Mouse (Mus musculus): ENCODE measurements around the gene Stbd1. TPM values are rescaled to one million over a fixed set of nuclear protein-coding genes. Genes with fewer than 3 reads are reported as not detected.

The Stbd1 gene
- polyA plus RNA-seq, 1 experiment from 2014 or later = 8.9 TPM

DNA sequence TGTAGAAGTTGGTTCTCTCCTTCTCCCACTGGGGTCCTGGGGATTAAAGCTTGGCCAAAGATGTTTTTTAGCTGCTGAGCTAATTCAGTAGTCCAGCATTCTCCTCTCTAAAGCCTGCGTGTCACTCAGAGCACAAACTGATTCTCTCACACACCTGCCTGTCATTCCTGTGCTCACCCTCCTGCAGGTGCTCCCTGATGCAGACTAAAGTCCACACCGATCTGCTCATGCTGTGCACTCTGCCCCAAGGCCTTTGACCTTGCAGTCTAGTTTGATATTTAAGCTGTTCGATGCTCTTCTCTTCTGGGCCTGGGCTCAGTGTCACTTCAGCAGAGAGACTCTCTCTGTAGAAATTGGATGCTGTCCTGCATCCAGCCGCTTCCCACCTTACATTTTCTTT, 31.6 kb upstream of the Stbd1 start:
- no peak overlapping the region for H3K27ac ChIP-seq (replicated peaks; ENCODE audit: low read depth, low read length)
- 78% methylated on average over 4 of the region's 4 CpGs for WGBS

DNA sequence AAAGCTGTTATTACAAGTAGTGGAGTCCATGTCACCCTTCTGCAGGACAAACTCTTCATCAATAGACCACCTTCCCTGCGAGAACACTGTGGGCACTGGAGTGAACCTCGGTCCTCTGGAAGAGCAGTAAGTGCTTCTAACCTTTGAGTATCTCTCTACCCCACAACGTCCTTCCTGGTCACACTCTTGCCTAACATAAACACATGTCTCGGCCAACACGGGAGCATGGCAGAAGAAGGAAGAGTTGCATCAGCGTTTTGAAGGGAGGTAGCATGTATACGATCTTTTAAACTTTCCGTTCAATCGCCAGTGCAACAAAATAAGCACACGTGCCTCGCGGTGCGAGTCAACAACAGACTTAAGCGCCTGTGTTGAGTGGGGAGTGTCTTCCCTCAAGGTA, 23.3 kb upstream of the Stbd1 start:
- Histone ChIP-seq H3K4me3 (ENCODE audit: low read depth, low read length) (no peak overlapping the region), H3K9ac (replicated peaks; ENCODE audit: low read length) (no peak overlapping the region), H3K27me3 (ENCODE audit: control insufficient read depth, insufficient read depth, low read length) (no peaks in the 10 kb centered on the region), H3K4me1 (ENCODE audit: control insufficient read depth, insufficient read depth, low read length) (no peaks in the 10 kb centered on the region), H3K36me3 (replicated peaks; ENCODE audit: control insufficient read depth, insufficient read depth, low read depth, low read length) (no peaks in the 10 kb centered on the region), H3K4me2 (ENCODE audit: low read depth, low read length) (no peak overlapping the region), H3K9me3 (replicated peaks; ENCODE audit: control insufficient read depth, low read length) (no peaks in the 10 kb centered on the region), H3K27ac (replicated peaks; ENCODE audit: low read depth, low read length) (no peak overlapping the region)
- no peak for DNase-seq (ENCODE audit: low spot score)
- ATAC-seq (replicated peaks; ENCODE audit: insufficient number of reproducible peaks, low FRiP score, low TSS enrichment, low read depth) = no peak
- 91% methylated on average over 14 of the region's 14 CpGs for WGBS

More for the DNA sequence above, 31.6 kb upstream of the Stbd1 start:
- H3K4me1 ChIP-seq (ENCODE audit: control insufficient read depth, insufficient read depth, low read length) = no peaks in the 10 kb centered on the region
- no peak overlapping the region for H3K4me3 ChIP-seq (ENCODE audit: low read depth, low read length)
- H3K27me3 ChIP-seq (ENCODE audit: control insufficient read depth, insufficient read depth, low read length) = no peaks in the 10 kb centered on the region
- DNase-seq (ENCODE audit: low spot score) (no peak), ATAC-seq (replicated peaks; ENCODE audit: insufficient number of reproducible peaks, low FRiP score, low TSS enrichment, low read depth) (no peak)
- no peaks in the 10 kb centered on the region for H3K36me3 ChIP-seq (replicated peaks; ENCODE audit: control insufficient read depth, insufficient read depth, low read depth, low read length)
- no peak overlapping the region for H3K9ac ChIP-seq (replicated peaks; ENCODE audit: low read length)
- no peak overlapping the region for H3K4me2 ChIP-seq (ENCODE audit: low read depth, low read length)
- H3K9me3 ChIP-seq (replicated peaks; ENCODE audit: control insufficient read depth, low read length) = no peaks in the 10 kb centered on the region

DNA sequence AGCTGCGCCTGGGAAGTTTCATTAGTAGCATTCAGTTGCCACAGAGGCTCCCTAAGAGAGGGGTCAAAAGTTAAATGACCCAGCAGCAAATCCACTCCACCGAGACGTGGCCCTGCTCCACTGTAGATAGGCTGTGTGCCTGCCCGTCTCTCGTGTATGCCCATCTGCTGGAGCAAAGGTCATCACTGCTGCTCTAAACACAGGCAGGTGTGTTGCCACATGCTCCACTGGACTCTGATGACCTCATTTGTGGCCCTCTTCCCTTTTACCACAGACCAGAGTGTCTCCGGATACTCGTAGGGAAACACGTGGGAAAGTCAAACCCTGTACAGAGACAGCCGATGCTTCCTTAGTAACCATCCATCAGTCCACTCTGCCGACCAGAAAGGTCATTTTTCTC, 16.9 kb upstream of the Stbd1 start:
- no peaks in the 10 kb centered on the region for H3K4me1 ChIP-seq (ENCODE audit: control insufficient read depth, insufficient read depth, low read length)
- WGBS = 49% methylated on average over 10 of the region's 10 CpGs
- no peak for ATAC-seq (replicated peaks; ENCODE audit: insufficient number of reproducible peaks, low FRiP score, low TSS enrichment, low read depth)

DNA sequence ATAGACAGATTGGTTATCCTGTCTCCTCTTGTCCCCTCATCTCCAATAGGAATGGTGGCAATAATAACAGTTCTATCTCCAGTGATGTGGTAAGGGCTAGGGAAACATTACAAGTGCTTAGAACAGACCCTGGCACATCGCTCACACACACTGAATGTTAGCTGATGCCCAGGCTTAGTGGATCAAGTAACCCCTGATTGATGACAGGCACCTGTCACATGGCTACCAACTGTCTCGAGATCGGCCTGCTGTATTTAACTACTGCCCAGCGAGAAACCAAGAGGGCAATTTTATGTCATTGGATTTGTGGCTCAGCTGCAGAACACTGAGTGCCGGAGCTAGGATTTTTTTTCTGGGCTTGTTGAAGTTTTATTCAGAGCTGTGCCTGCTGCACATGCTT, 7.8 kb upstream of the Stbd1 start:
- no peak for ATAC-seq (replicated peaks; ENCODE audit: insufficient number of reproducible peaks, low FRiP score, low TSS enrichment, low read depth)
- DNase-seq (ENCODE audit: low spot score) = no peak
- no peak overlapping the region for H3K4me2 ChIP-seq (ENCODE audit: low read depth, low read length)
- no peaks in the 10 kb centered on the region for H3K36me3 ChIP-seq (replicated peaks; ENCODE audit: control insufficient read depth, insufficient read depth, low read depth, low read length)
- WGBS = 77% methylated on average over 5 of the region's 5 CpGs
- H3K27ac ChIP-seq (replicated peaks; ENCODE audit: low read depth, low read length) = no peak overlapping the region
- H3K27me3 ChIP-seq (ENCODE audit: control insufficient read depth, insufficient read depth, low read length) = no peaks in the 10 kb centered on the region
- no peak overlapping the region for H3K4me3 ChIP-seq (ENCODE audit: low read depth, low read length)
- H3K9ac ChIP-seq (replicated peaks; ENCODE audit: low read length) = no peak overlapping the region
- no peaks in the 10 kb centered on the region for H3K9me3 ChIP-seq (replicated peaks; ENCODE audit: control insufficient read depth, low read length)
- H3K4me1 ChIP-seq (ENCODE audit: control insufficient read depth, insufficient read depth, low read length) = no peaks in the 10 kb centered on the region

More for the DNA sequence above, 16.9 kb upstream of the Stbd1 start:
- Histone ChIP-seq H3K9me3 (replicated peaks; ENCODE audit: control insufficient read depth, low read length) (no peaks in the 10 kb centered on the region), H3K36me3 (replicated peaks; ENCODE audit: control insufficient read depth, insufficient read depth, low read depth, low read length) (no peaks in the 10 kb centered on the region), H3K9ac (replicated peaks; ENCODE audit: low read length) (no peak overlapping the region), H3K4me2 (ENCODE audit: low read depth, low read length) (no peak overlapping the region), H3K4me3 (ENCODE audit: low read depth, low read length) (no peak overlapping the region), H3K27me3 (ENCODE audit: control insufficient read depth, insufficient read depth, low read length) (no peaks in the 10 kb centered on the region), H3K27ac (replicated peaks; ENCODE audit: low read depth, low read length) (no peak overlapping the region)
- DNase-seq (ENCODE audit: low spot score) = no peak

DNA sequence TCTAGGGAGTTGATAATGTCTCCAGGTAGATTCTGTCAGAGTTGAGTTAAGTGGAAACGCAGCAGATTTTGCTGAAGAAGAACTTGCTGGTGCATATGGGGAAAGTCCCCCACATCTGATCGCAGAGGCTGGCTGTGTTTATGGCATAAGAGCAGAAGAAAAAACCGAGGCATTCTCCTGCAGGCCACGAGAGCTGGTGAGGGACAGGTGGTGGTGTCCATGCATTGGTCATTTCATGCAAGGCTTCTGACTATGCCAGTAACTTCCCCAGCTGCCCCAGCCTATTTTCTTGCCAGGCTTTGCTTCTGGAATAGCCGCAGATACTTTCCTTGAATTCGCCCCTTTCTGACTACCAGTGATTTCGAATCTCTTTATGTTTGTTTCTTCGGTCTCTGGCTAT, 6.0 kb upstream of the Stbd1 start:
- Histone ChIP-seq H3K36me3 (replicated peaks; ENCODE audit: control insufficient read depth, insufficient read depth, low read depth, low read length) (no peaks in the 10 kb centered on the region), H3K27me3 (ENCODE audit: control insufficient read depth, insufficient read depth, low read length) (no peaks in the 10 kb centered on the region), H3K27ac (replicated peaks; ENCODE audit: low read depth, low read length) (no peak overlapping the region), H3K9me3 (replicated peaks; ENCODE audit: control insufficient read depth, low read length) (no peaks in the 10 kb centered on the region), H3K9ac (replicated peaks; ENCODE audit: low read length) (no peak overlapping the region), H3K4me2 (ENCODE audit: low read depth, low read length) (no peak overlapping the region), H3K4me1 (ENCODE audit: control insufficient read depth, insufficient read depth, low read length) (no peaks in the 10 kb centered on the region), H3K4me3 (ENCODE audit: low read depth, low read length) (no peak overlapping the region)
- no peak for DNase-seq (ENCODE audit: low spot score)
- ATAC-seq (replicated peaks; ENCODE audit: insufficient number of reproducible peaks, low FRiP score, low TSS enrichment, low read depth) = no peak
- WGBS = 89% methylated on average over 8 of the region's 8 CpGs

DNA sequence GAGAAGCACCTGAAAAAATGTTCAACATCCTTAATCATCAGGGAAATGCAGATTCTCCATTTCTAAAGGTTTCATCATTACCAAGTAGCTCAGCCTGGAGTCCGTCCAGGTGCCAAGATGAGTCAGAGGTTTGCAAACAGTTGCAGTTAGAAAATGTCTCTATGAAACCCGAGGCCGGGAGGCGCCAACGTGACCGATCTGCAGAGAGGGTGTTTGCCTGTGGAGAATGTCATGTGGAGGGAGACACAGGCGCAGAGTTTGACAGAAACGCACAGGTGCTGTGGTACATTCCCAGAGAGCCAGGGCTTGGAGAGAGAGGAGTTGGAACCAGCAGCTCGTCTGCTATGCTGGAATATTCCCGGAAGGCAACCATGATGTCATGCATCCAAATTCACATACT, 3.8 kb upstream of the Stbd1 start:
- no peak for DNase-seq (ENCODE audit: low spot score)
- Histone ChIP-seq H3K27me3 (ENCODE audit: control insufficient read depth, insufficient read depth, low read length) (no peaks in the 10 kb centered on the region), H3K9me3 (replicated peaks; ENCODE audit: control insufficient read depth, low read length) (no peaks in the 10 kb centered on the region), H3K36me3 (replicated peaks; ENCODE audit: control insufficient read depth, insufficient read depth, low read depth, low read length) (no peaks in the 10 kb centered on the region), H3K27ac (replicated peaks; ENCODE audit: low read depth, low read length) (no peak overlapping the region), H3K4me2 (ENCODE audit: low read depth, low read length) (no peak overlapping the region), H3K4me1 (ENCODE audit: control insufficient read depth, insufficient read depth, low read length) (no peaks in the 10 kb centered on the region), H3K9ac (replicated peaks; ENCODE audit: low read length) (no peak overlapping the region), H3K4me3 (ENCODE audit: low read depth, low read length) (no peak overlapping the region)
- ATAC-seq (replicated peaks; ENCODE audit: insufficient number of reproducible peaks, low FRiP score, low TSS enrichment, low read depth) = no peak
- 77% methylated on average over 10 of the region's 10 CpGs for WGBS

DNA sequence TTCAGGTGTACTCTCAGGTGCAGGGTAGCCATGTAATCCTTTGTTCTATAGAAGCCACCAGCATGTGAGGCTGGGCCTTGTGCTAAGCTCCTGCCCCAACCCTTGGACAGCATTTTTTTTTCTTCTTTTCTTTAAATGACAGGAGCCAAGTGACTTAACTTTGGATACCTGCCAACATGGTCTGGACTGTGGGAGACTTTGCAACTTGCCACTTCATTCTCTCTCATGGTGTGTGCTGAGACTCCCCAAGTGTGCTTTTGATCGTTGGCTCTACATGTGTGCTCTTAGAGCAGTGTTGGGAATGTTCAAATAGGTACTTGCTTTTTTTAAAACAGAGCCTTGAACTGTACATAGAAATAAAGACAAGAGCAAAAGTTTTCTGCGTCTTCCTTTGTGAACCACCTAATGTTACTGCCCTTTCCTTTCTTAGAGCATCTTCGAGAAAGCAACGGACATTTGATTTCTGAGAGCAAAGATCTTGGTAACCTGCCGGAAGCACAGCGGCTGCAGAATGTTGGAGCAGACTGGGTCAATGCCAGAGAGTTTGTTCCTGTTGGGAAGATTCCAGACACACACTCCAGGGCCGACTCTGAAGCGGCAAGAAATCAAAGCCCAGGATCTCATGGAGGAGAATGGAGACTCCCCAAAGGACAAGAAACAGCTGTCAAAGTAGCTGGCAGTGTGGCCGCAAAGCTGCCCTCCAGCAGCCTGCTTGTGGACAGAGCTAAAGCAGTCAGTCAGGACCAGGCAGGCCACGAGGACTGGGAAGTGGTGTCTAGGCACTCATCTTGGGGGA, 1.8 kb downstream of the Stbd1 start:
- H3K4me1 ChIP-seq (ENCODE audit: control insufficient read depth, insufficient read depth, low read length) = no peaks in the 10 kb centered on the region
- H3K36me3 ChIP-seq (replicated peaks; ENCODE audit: control insufficient read depth, insufficient read depth, low read depth, low read length) = no peaks in the 10 kb centered on the region
- no peak for DNase-seq (ENCODE audit: low spot score)
- no peak overlapping the region for H3K4me2 ChIP-seq (ENCODE audit: low read depth, low read length)
- WGBS = 80% methylated on average over 10 of the region's 10 CpGs
- no peaks in the 10 kb centered on the region for H3K27me3 ChIP-seq (ENCODE audit: control insufficient read depth, insufficient read depth, low read length)
- H3K9ac ChIP-seq (replicated peaks; ENCODE audit: low read length) = no peak overlapping the region
- H3K4me3 ChIP-seq (ENCODE audit: low read depth, low read length) = no peak overlapping the region
- no peaks in the 10 kb centered on the region for H3K9me3 ChIP-seq (replicated peaks; ENCODE audit: control insufficient read depth, low read length)
- ATAC-seq (replicated peaks; ENCODE audit: insufficient number of reproducible peaks, low FRiP score, low TSS enrichment, low read depth) = no peak
- no peak overlapping the region for H3K27ac ChIP-seq (replicated peaks; ENCODE audit: low read depth, low read length)

DNA sequence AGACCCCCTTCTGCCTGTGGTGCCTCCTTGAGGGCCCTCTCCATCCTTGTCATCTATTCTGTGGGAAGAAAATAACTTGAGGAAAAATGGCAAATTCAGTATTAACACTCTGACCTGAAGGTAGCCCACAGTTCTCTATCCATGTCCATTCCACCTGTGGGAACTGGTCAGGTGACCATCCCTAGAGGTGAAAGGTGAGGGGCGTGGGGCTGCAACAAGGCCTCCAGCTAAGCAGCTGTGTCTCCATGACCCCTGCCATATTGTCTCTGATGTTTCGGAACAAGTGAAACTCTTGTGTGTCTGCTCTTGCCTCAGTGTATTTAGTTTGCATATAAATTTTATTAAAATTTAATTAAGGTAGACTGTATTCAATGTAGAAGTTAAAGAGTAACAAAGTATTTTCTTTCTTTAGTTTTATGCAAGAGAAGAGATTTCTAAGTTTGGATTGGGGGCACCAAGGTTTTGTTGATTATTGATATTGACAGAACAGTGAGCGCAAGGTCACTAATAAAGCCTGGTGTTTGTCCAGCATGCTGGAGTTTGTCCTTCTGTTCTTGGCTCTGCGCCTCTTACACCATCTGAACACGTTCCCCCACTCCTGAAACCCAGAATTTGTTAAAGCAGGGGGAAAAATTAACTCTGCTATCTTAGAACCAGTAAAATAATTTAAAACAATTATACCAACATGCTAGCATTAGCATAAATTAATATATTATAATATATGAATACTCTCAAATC, 4.8 kb downstream of the Stbd1 start:
- H3K9me3 ChIP-seq (replicated peaks; ENCODE audit: control insufficient read depth, low read length) = no peaks in the 10 kb centered on the region
- no peaks in the 10 kb centered on the region for H3K4me1 ChIP-seq (ENCODE audit: control insufficient read depth, insufficient read depth, low read length)
- H3K27me3 ChIP-seq (ENCODE audit: control insufficient read depth, insufficient read depth, low read length) = no peaks in the 10 kb centered on the region
- H3K4me2 ChIP-seq (ENCODE audit: low read depth, low read length) = no peak overlapping the region
- H3K9ac ChIP-seq (replicated peaks; ENCODE audit: low read length) = no peak overlapping the region
- DNase-seq (ENCODE audit: low spot score) (no peak), ATAC-seq (replicated peaks; ENCODE audit: insufficient number of reproducible peaks, low FRiP score, low TSS enrichment, low read depth) (no peak)
- 80% methylated on average over 5 of the region's 5 CpGs for WGBS
- no peak overlapping the region for H3K4me3 ChIP-seq (ENCODE audit: low read depth, low read length)
- H3K27ac ChIP-seq (replicated peaks; ENCODE audit: low read depth, low read length) = no peak overlapping the region
- no peaks in the 10 kb centered on the region for H3K36me3 ChIP-seq (replicated peaks; ENCODE audit: control insufficient read depth, insufficient read depth, low read depth, low read length)
